Mouse (Mus musculus) embryonic fibroblast, embryonic 13.5 days (primary cell): ENCODE measurements at regions not wholly inside any gene's neighbourhood (a gene's known extent, or its start where the extent isn't known, plus 50 kb on each side); places are given as distances from the start of the nearest gene placed in this dataset.

Experiments used
- CTCF ChIP-seq: IDR thresholded peaks from 2 replicates; pipeline ENCODE4 v1.5.1; 2011; ENCODE audit warnings: mild to moderate bottlenecking, control low read depth, low read length, moderate library complexity, borderline replicate concordance; ENCODE audit not compliant: insufficient read depth
- POLR2A ChIP-seq: IDR thresholded peaks from 2 replicates; pipeline ENCODE4 v1.6.1; 2011; ENCODE audit warnings: low read depth, mild to moderate bottlenecking, control low read depth, low read length, moderate library complexity

GRCm38 (mm10) chr4:70109011-70109410, 301.2 kb downstream of the Cdk5rap2 start:
- no peak for TF ChIP-seq CTCF
- no peak for TF ChIP-seq POLR2A
